Mouse (Mus musculus): Measurements from ENCODE around the gene Dynlt1b. TPM values are rescaled to one million over a fixed set of nuclear protein-coding genes. Genes with fewer than 3 reads are reported as not detected.
A peak's percentile ranks its signal among the peaks of the same experiment; 100 is the strongest.
"Not testable (repeated sequence)": the region's sequence is repeated elsewhere in the genome, so short reads cannot be mapped to it uniquely, and the experiment has no call there.

Dynlt1b gene
- polyA plus RNA-seq, 1 experiment: 208 TPM

GRCm38 (mm10) chr17:6410713-6411213 is 19.1 kb upstream of the Dynlt1b start:
- H3K4me1 ChIP-seq (ENCODE audit: control insufficient read depth, insufficient read depth, low read length); H3K4me3 ChIP-seq (ENCODE audit: insufficient read depth, low read length); H3K27ac ChIP-seq (ENCODE audit: insufficient read depth, low read depth, low read length): not testable (repeated sequence)

- not testable (repeated sequence) for H3K4me3 ChIP-seq (ENCODE audit: insufficient read depth, low read length); H3K4me1 ChIP-seq (ENCODE audit: control insufficient read depth, insufficient read depth, low read length); H3K27ac ChIP-seq (ENCODE audit: insufficient read depth, low read depth, low read length)
Measured at GRCm38 (mm10) chr17:6417118-6417517, 12.8 kb upstream of the Dynlt1b start.

GRCm38 (mm10) chr17:6420557-6420956 is 9.4 kb upstream of the Dynlt1b start:
- not testable (repeated sequence) for H3K27ac ChIP-seq (ENCODE audit: insufficient read depth, low read depth, low read length); H3K4me3 ChIP-seq (ENCODE audit: insufficient read depth, low read length); H3K4me1 ChIP-seq (ENCODE audit: control insufficient read depth, insufficient read depth, low read length)

- H3K4me3 ChIP-seq (ENCODE audit: insufficient read depth, low read length); H3K4me1 ChIP-seq (ENCODE audit: control insufficient read depth, insufficient read depth, low read length); H3K27ac ChIP-seq (ENCODE audit: insufficient read depth, low read depth, low read length): not testable (repeated sequence)
Measured at GRCm38 (mm10) chr17:6421547-6422326, 8.2 kb upstream of the Dynlt1b start.

- H3K4me1 ChIP-seq (ENCODE audit: control insufficient read depth, insufficient read depth, low read length); H3K27ac ChIP-seq (ENCODE audit: insufficient read depth, low read depth, low read length): not testable (repeated sequence)
Measured at GRCm38 (mm10) chr17:6422370-6422769, 7.5 kb upstream of the Dynlt1b start.

GRCm38 (mm10) chr17:6422805-6423204 is 7.1 kb upstream of the Dynlt1b start:
- H3K27ac ChIP-seq (ENCODE audit: insufficient read depth, low read depth, low read length); H3K4me3 ChIP-seq (ENCODE audit: insufficient read depth, low read length); H3K4me1 ChIP-seq (ENCODE audit: control insufficient read depth, insufficient read depth, low read length): not testable (repeated sequence)

More at GRCm38 (mm10) chr17:6422370-6422769, 7.5 kb upstream of the Dynlt1b start:
- not testable (repeated sequence) for H3K4me3 ChIP-seq (ENCODE audit: insufficient read depth, low read length)

GRCm38 (mm10) chr17:6424294-6424980 is 5.5 kb upstream of the Dynlt1b start:
- H3K4me3 ChIP-seq (ENCODE audit: insufficient read depth, low read length); H3K4me1 ChIP-seq (ENCODE audit: control insufficient read depth, insufficient read depth, low read length); H3K27ac ChIP-seq (ENCODE audit: insufficient read depth, low read depth, low read length): not testable (repeated sequence)

GRCm38 (mm10) chr17:6425325-6425724 is 4.6 kb upstream of the Dynlt1b start:
- not testable (repeated sequence) for H3K27ac ChIP-seq (ENCODE audit: insufficient read depth, low read depth, low read length); H3K4me3 ChIP-seq (ENCODE audit: insufficient read depth, low read length); H3K4me1 ChIP-seq (ENCODE audit: control insufficient read depth, insufficient read depth, low read length)

- H3K4me3 ChIP-seq (ENCODE audit: insufficient read depth, low read length); H3K27ac ChIP-seq (ENCODE audit: insufficient read depth, low read depth, low read length); H3K4me1 ChIP-seq (ENCODE audit: control insufficient read depth, insufficient read depth, low read length): not testable (repeated sequence)
Measured at GRCm38 (mm10) chr17:6426869-6427268, 3.0 kb upstream of the Dynlt1b start.

- not testable (repeated sequence) for H3K27ac ChIP-seq (ENCODE audit: insufficient read depth, low read depth, low read length); H3K4me3 ChIP-seq (ENCODE audit: insufficient read depth, low read length)
- peaks cover 16% of the 10 kb centered on the region for H3K4me1 ChIP-seq (ENCODE audit: control insufficient read depth, insufficient read depth, low read length)
Measured at GRCm38 (mm10) chr17:6428926-6429325, 986 bp upstream of the Dynlt1b start.

- Histone ChIP-seq H3K4me3 (ENCODE audit: insufficient read depth, low read length) (peak overlapping the region; percentile 48), H3K27ac (ENCODE audit: insufficient read depth, low read depth, low read length) (peak overlapping the region; percentile 84), H3K4me1 (ENCODE audit: control insufficient read depth, insufficient read depth, low read length) (peaks cover 16% of the 10 kb centered on the region)
Measured at GRCm38 (mm10) chr17:6430410-6431001, 594 bp downstream of the Dynlt1b start.

GRCm38 (mm10) chr17:6432456-6432855 is 2.5 kb downstream of the Dynlt1b start:
- not testable (repeated sequence) for H3K4me3 ChIP-seq (ENCODE audit: insufficient read depth, low read length); H3K27ac ChIP-seq (ENCODE audit: insufficient read depth, low read depth, low read length)
- H3K4me1 ChIP-seq (ENCODE audit: control insufficient read depth, insufficient read depth, low read length): peaks cover 16% of the 10 kb centered on the region

- not testable (repeated sequence) for H3K27ac ChIP-seq (ENCODE audit: insufficient read depth, low read depth, low read length)
Measured at GRCm38 (mm10) chr17:6433691-6434090, 3.8 kb downstream of the Dynlt1b start.

GRCm38 (mm10) chr17:6438080-6438479 is 8.2 kb downstream of the Dynlt1b start:
- H3K4me1 ChIP-seq (ENCODE audit: control insufficient read depth, insufficient read depth, low read length); H3K27ac ChIP-seq (ENCODE audit: insufficient read depth, low read depth, low read length); H3K4me3 ChIP-seq (ENCODE audit: insufficient read depth, low read length): not testable (repeated sequence)

More at GRCm38 (mm10) chr17:6433691-6434090, 3.8 kb downstream of the Dynlt1b start:
- peaks cover 16% of the 10 kb centered on the region for H3K4me1 ChIP-seq (ENCODE audit: control insufficient read depth, insufficient read depth, low read length)
- H3K4me3 ChIP-seq (ENCODE audit: insufficient read depth, low read length): not testable (repeated sequence)

- not testable (repeated sequence) for H3K27ac ChIP-seq (ENCODE audit: insufficient read depth, low read depth, low read length); H3K4me1 ChIP-seq (ENCODE audit: control insufficient read depth, insufficient read depth, low read length); H3K4me3 ChIP-seq (ENCODE audit: insufficient read depth, low read length)
Measured at GRCm38 (mm10) chr17:6439913-6440312, 10.0 kb downstream of the Dynlt1b start.
